Mouse (Mus musculus) CH12F3 (cell line): ENCODE results near the gene Leng1.

Experiments used
- in situ Hi-C: fragments of 300-500 bp; cut with MboI; formaldehyde crosslinking; loops from 2 replicates; pipeline ENCODE4 v1.14.3; 2020; ENCODE audit warnings: low sequenced_read_pairs

Leng1 gene

DNA sequence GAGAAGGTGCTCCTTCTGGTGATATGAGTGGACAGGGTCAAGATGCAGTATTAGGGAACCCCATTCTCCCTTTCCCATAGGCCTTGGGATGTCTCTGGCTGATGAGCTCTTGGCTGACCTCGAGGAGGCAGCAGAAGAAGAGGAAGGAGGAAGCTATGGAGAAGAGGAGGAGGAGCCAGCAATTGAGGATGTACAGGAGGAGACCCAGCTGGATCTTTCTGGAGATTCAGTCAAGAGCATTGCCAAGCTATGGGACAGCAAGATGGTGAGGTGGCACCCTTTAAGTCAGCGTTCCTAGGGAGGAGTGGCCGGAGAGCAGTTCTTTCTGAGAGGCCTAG lies 35.2 kb downstream of the Leng1 start:
- in situ Hi-C loops = no loop called here

GRCm38 (mm10) chr7:3629543-3630477 lies 35.8 kb downstream of the Leng1 start, which contains the start of the genes Tfpt and Prpf31:
Gene Tfpt (minus strand): TSS chr7:3629929.
Gene Prpf31 (plus strand): TSS chr7:3629985.
- in situ Hi-C loops = no loop called here

GRCm38 (mm10) chr7:3629030-3629429 lies 36.6 kb downstream of the Leng1 start:
- in situ Hi-C loops = no loop called here

DNA sequence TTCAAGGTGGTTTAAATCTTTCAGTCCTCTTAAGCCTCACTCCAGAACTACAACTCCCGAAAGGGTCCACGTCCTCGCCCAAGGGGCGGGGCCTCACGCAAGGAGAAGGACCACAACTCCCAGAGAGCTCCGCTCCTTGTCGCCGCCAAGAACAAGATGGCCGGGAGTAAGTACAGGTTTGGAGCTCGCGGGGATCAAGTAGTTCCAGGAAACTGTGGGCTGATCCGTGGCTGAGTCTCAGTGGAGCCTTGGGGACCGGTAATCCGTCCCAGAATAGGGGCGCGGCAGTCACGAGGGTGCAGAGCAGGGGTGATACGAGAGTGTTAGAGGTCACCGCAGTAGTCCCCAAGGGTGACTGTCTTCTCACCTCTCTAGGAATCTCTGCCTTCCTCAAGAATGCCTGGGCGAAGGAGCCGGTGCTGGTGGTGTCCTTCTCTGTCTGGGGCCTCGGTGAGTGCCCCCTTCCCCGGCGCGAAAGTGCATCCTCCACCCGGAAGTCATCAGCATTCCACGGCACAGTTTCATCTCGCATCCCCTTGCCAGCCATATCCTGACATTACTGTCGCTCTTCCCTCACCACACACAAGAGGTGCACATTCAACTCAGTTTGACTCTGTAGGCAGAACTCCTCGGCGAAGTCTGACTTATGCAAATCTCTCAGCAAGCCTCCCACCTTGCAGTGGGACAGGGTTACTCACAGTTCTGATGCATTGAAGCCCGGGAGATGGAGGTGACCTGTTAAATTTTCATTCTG lies 48.2 kb downstream of the Leng1 start, which contains the start of gene Ndufa3:
Gene Ndufa3 (plus strand): TSS at position 132 of the 754 bp plus-strand sequence.
- in situ Hi-C loops = no loop called here

DNA sequence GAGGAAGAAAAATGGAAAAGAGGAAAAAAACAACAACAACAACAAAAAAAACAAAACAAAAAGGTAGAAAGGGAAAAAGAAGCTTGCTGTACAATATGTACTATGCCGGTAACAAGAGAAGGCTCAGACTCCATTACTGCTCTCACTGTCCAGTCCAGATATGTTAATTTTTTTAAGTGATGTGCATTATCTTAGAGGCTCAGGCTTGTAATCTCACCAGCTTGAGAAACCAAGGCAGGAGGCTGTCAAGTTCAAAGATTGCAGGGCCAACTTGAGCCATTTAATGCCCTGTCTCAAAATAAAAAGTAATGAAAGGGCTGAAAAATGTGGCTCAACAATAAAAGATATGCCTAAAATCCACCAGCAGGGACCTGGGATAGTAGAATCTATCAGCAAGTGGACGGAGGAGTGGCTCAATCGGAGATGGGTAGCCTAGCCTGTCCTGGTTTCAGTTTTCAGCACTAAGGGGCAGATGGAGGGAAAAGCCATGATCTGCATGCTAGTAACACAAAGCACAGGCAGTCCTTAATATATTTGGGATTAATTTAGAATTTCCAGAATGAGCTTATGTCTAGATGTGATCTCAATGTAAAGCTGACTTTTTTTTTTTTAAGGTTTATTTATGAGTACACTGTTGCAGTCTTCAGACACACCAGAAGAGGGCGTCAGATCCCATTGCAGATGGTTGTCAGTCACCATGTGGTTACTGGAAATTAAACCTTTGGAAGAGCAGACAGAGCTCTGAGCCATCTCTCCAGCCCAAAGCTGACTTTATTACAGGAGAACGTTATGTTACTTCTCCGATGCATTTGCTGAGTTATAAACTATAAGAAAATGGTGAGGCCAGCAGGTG lies 49.0 kb downstream of the Leng1 start:
- in situ Hi-C loops = no loop called here

DNA sequence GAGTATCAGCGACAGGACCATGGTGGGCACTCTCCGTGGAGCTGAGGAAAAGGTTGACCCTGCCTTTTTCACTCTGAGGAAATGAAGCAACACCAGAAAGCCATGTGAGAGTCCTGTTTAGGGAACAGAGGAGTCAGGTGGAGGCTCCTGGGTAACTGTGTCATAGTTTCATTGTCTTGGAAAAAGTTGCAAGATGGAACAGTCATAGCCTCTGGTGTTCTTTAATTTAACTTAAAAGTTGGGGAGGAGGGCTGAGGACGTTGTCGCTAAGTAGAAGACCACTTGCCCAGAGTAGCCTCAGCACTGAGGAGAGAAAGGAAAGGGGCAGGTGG lies 49.6 kb downstream of the Leng1 start, which contains the start of gene Oscar:
Gene Oscar (minus strand): TSS at position 101 of the 332 bp plus-strand sequence.
- in situ Hi-C loops = no loop called here

DNA sequence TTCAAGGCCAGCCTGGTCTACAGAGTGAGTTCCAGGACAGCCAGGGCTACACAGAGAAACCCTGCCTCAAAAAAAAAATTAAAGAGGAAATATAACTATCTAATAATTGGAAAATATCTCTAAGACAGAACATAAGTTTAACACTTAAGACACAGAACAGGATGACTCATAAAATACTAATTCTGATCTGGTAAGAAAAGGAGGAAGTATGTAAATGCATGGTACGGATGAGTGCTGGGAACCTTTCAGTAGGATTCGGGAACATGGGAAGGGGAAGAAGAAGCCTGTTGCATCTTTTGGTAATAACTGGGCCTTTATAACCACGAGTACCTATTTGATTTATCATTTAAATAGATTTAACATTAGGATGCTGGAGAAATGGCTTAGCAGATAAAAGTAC lies 51.6 kb downstream of the Leng1 start:
- in situ Hi-C loops = no loop called here

DNA sequence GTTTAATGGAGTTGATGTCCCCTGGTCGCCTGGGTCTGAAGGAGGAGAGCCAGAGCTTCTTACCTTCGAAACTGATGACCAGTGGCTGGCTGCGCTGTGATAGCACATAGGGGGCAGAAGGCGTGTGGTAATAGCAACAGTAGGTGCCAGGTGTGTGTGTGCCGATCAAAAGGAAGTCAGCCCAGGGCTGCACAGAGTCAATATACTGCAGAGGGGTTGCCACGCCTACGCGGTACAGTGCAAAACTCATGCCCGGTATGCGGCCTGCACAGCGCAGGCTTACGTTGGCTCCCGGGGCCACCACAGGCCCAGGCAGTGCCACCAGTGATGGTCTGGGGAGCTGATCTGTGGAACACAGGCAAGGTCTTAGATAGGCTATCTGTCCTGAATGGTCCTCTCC lies 54.6 kb downstream of the Leng1 start:
- in situ Hi-C loops = no loop called here

DNA sequence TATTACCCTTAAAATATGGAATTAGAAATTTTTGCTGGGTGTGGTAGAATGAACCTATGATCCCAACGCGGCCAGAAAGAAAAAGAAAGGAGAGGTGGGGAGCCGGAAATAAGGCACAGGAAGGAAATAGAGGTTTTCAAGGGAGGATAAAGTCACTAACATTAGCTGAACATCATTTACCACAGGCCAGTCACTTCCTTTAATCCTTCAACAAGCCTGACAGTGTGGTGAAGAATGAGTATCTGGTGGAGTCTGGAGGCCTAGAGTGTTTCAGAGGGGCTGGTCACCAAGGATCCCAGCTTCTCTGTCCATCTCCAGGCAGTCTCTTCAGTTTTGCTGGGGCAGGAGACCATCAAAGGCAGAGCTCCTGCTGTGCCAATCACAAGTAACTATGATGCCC lies 55.2 kb downstream of the Leng1 start:
- in situ Hi-C loops = no loop called here
